Mouse (Mus musculus): Measurements from ENCODE around the gene Znhit1. TPM values are rescaled to one million over a fixed set of nuclear protein-coding genes. Genes with fewer than 3 reads are reported as not detected.

Gene Znhit1
- polyA plus RNA-seq, 1 experiment from 2014 or later, result 81.0 TPM

DNA sequence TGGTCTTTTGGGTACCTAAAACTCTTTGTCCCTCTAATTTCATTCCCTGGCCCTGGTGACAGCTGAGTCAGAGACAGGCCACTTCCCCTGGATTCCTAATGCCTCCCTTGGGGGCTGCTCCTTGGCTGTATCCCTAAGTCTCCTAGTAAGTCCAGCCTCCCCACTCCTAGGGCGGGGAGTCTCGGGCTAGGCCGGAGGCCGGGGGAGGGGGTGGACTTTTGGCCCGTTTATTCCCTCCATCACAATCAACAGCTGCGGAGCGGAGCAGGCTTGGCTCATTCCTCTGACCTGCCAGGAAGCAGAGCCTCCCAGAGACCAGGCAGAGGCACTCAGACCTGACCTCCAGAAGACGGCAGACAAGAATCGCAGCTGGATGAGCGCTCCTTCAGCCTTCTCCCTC lies 20.2 kb downstream of the Znhit1 start:
- Histone ChIP-seq H3K9me3 (ENCODE audit: control insufficient read depth, low read length) (no peaks in the 10 kb centered on the region), H3K36me3 (ENCODE audit: control insufficient read depth, insufficient read depth, low read length) (peaks cover 23% of the 10 kb centered on the region; the same call in 1 of the 2 replicates), H3K4me1 (replicated peaks; ENCODE audit: control insufficient read depth, insufficient read depth) (peaks cover 22% of the 10 kb centered on the region), H3K27me3 (ENCODE audit: control insufficient read depth, insufficient read depth, low read length) (no peaks in the 10 kb centered on the region), H3K27ac (replicated peaks) (peak overlapping the region; percentile 76), H3K4me2 (replicated peaks; ENCODE audit: low read depth) (no peak overlapping the region), H3K4me3 (ENCODE audit: low read depth, low read length) (no peak overlapping the region), H3K9ac (ENCODE audit: low read length) (no peak overlapping the region; the same call in 1 of the 2 replicates)
- DNase-seq (ENCODE audit: low spot score) (peak; percentile 63), ATAC-seq (ENCODE audit: low FRiP score, low TSS enrichment) (peak; percentile 11; the same call in 1 of the 2 replicates)
- TF ChIP-seq EP300 (optimal IDR thresholded peaks at IDR 0.05), result no peak
- TF ChIP-seq CTCF (IDR thresholded peaks at IDR 0.05; ENCODE audit: low read depth), result no peak
- WGBS, result 38% methylated on average over 10 of the region's 10 CpGs

DNA sequence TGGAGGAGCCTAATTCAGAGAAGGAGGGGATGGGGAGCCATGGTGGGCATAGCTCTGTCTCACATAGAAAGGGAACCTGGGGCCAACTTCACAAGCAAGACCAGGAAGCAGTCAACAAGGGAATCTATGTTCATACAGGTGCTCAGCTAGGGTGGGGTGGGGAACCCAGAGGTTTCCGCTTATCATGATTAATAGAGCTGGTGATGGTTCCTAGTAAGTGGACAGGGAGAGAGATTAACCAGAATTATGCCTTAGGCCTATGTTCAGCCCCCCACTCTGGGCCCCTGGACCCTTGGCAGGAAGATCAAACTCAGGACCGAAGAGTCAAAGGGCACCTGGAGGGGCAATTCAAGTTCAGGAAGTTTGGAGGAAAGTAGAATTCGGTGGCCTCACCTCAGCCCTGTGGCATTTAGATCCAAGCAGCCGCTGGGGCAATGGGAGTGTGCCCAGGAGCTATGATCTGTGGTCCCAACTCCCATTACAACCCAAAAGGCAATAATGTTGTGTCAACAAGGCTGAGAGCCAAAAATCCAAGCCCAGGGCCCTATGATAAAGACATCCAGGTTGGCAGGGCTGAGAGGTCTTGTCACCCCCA lies 20.9 kb downstream of the Znhit1 start:
- H3K4me2 ChIP-seq (replicated peaks; ENCODE audit: low read depth), result no peak overlapping the region
- H3K9me3 ChIP-seq (ENCODE audit: control insufficient read depth, low read length), result no peaks in the 10 kb centered on the region
- no peak for TF ChIP-seq CTCF (IDR thresholded peaks at IDR 0.05; ENCODE audit: low read depth)
- TF ChIP-seq EP300 (optimal IDR thresholded peaks at IDR 0.05), result no peak
- ATAC-seq (ENCODE audit: low FRiP score, low TSS enrichment), result no peak
- peaks cover 23% of the 10 kb centered on the region; the same call in 1 of the 2 replicates for H3K36me3 ChIP-seq (ENCODE audit: control insufficient read depth, insufficient read depth, low read length)
- no peak overlapping the region for H3K9ac ChIP-seq (ENCODE audit: low read length)
- peaks cover 22% of the 10 kb centered on the region for H3K4me1 ChIP-seq (replicated peaks; ENCODE audit: control insufficient read depth, insufficient read depth)
- no peak for DNase-seq (ENCODE audit: low spot score)
- H3K27ac ChIP-seq (replicated peaks), result peak overlapping the region; percentile 76
- no peak overlapping the region for H3K4me3 ChIP-seq (ENCODE audit: low read depth, low read length)
- no peaks in the 10 kb centered on the region for H3K27me3 ChIP-seq (ENCODE audit: control insufficient read depth, insufficient read depth, low read length)
- WGBS, result 73% methylated on average over 4 of the region's 4 CpGs

DNA sequence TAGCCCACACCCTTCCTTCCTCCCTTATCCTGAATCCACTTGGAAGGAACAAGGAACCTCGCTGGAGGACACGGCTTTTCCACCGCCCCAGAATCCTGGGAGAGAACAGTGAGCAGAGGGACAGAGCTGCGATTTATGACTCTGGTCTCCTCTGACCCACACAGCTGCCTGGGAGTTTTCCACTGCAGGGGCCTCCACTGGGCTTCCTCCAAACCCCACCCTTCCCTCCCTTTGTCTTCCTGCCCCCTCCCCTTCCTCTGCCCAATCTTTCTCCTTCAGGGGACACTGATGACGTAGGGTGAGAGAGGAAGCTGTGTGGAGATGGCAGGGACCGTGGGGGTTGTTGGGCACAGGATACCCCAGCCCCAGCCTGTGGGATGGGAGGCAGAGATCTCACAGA lies 21.5 kb downstream of the Znhit1 start, which contains the start of gene Cldn15:
Cldn15 (plus strand) TSS at position 286 of the 400 bp plus-strand sequence.
- WGBS, result 16% methylated on average over 5 of the region's 6 CpGs
- H3K27me3 ChIP-seq (ENCODE audit: control insufficient read depth, insufficient read depth, low read length), result no peaks in the 10 kb centered on the region
- H3K9me3 ChIP-seq (ENCODE audit: control insufficient read depth, low read length), result no peaks in the 10 kb centered on the region
- ATAC-seq (ENCODE audit: low FRiP score, low TSS enrichment) (peak; percentile 8; the same call in 1 of the 2 replicates), DNase-seq (ENCODE audit: low spot score) (peak; percentile 38)
- no peak for TF ChIP-seq CTCF (IDR thresholded peaks at IDR 0.05; ENCODE audit: low read depth)
- peak; percentile 30 for TF ChIP-seq EP300 (optimal IDR thresholded peaks at IDR 0.05)
- H3K4me3 ChIP-seq (ENCODE audit: low read depth, low read length), result no peak within 1 kb of the TSS
- peaks cover 23% of the 10 kb centered on the region; the same call in 1 of the 2 replicates for H3K36me3 ChIP-seq (ENCODE audit: control insufficient read depth, insufficient read depth, low read length)
- H3K9ac ChIP-seq (ENCODE audit: low read length), result peak within 1 kb of the TSS; percentile 38; the same call in 1 of the 2 replicates
- no peak within 1 kb of the TSS for H3K4me2 ChIP-seq (replicated peaks; ENCODE audit: low read depth)
- H3K27ac ChIP-seq (replicated peaks), result peak within 1 kb of the TSS; percentile 76
- peaks cover 22% of the 10 kb centered on the region for H3K4me1 ChIP-seq (replicated peaks; ENCODE audit: control insufficient read depth, insufficient read depth)

DNA sequence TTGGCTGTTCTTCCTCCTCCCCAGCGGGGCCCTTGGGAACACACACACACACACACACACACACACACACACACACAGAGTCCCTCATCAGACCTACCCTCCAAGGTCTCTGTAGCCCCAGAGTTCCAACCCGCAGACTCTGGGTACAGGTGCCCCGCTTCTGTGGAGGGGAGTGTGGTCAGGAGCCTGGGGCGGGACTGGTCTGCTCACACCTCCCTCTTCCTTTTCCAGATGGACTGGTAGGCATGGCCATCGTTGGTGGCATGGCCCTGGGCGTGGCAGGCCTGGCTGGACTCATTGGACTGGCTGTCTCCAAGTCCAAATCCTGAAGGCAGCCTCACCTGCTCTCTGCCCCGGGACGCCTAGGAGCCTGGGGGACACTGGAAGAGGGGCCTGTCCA lies 22.1 kb downstream of the Znhit1 start:
- WGBS, result 67% methylated on average over 7 of the region's 8 CpGs

DNA sequence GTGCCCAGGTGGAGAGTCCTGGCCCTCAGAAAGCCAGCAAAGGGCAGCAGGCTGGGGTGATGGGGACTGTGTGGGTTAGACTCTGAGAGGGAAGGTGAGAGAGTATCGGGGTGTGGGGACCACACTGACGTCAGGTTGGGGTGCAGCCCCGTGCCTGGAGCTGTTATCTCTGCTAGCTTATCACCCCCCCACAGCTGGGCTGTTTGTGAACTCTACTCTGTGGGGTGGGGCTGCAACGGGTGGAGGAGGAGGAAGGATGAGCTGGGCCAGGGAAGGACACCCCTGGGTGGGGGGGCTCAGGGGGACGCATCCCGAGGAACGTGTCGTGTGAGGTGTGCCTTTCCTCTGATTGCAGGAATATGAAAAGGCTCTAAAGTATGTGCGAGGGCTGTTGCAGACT lies 22.6 kb downstream of the Znhit1 start:
- no peak overlapping the region for H3K4me3 ChIP-seq (ENCODE audit: low read depth, low read length)
- H3K4me1 ChIP-seq (replicated peaks; ENCODE audit: control insufficient read depth, insufficient read depth), result peaks cover 22% of the 10 kb centered on the region
- peak; percentile 73 for DNase-seq (ENCODE audit: low spot score)
- no peaks in the 10 kb centered on the region for H3K9me3 ChIP-seq (ENCODE audit: control insufficient read depth, low read length)
- WGBS, result 71% methylated on average over 9 of the region's 9 CpGs
- TF ChIP-seq EP300 (optimal IDR thresholded peaks at IDR 0.05), result no peak
- TF ChIP-seq CTCF (IDR thresholded peaks at IDR 0.05; ENCODE audit: low read depth), result no peak
- no peak overlapping the region for H3K4me2 ChIP-seq (replicated peaks; ENCODE audit: low read depth)
- 0 out of 2 replicates have a peak overlapping the region, but pooled peaks have one; percentile 2 for H3K9ac ChIP-seq (ENCODE audit: low read length)
- H3K36me3 ChIP-seq (ENCODE audit: control insufficient read depth, insufficient read depth, low read length), result peaks cover 23% of the 10 kb centered on the region; the same call in 1 of the 2 replicates
- peak; percentile 24 for ATAC-seq (ENCODE audit: low FRiP score, low TSS enrichment)
- no peaks in the 10 kb centered on the region for H3K27me3 ChIP-seq (ENCODE audit: control insufficient read depth, insufficient read depth, low read length)
- H3K27ac ChIP-seq (replicated peaks), result peak overlapping the region; percentile 76

More for the DNA sequence above, 22.1 kb downstream of the Znhit1 start:
- H3K36me3 ChIP-seq (ENCODE audit: control insufficient read depth, insufficient read depth, low read length), result peaks cover 23% of the 10 kb centered on the region; the same call in 1 of the 2 replicates
- peak overlapping the region; percentile 38; the same call in 1 of the 2 replicates for H3K9ac ChIP-seq (ENCODE audit: low read length)
- H3K9me3 ChIP-seq (ENCODE audit: control insufficient read depth, low read length), result no peaks in the 10 kb centered on the region
- H3K27ac ChIP-seq (replicated peaks), result peak overlapping the region; percentile 76
- H3K4me1 ChIP-seq (replicated peaks; ENCODE audit: control insufficient read depth, insufficient read depth), result peaks cover 22% of the 10 kb centered on the region
- DNase-seq (ENCODE audit: low spot score) (peak; percentile 64), ATAC-seq (ENCODE audit: low FRiP score, low TSS enrichment) (peak; percentile 11; the same call in 1 of the 2 replicates)
- H3K4me2 ChIP-seq (replicated peaks; ENCODE audit: low read depth), result no peak overlapping the region
- no peak for TF ChIP-seq CTCF (IDR thresholded peaks at IDR 0.05; ENCODE audit: low read depth)
- TF ChIP-seq EP300 (optimal IDR thresholded peaks at IDR 0.05), result no peak
- no peak overlapping the region for H3K4me3 ChIP-seq (ENCODE audit: low read depth, low read length)
- H3K27me3 ChIP-seq (ENCODE audit: control insufficient read depth, insufficient read depth, low read length), result no peaks in the 10 kb centered on the region
